Mouse (Mus musculus): ENCODE data around the gene Diaph2.

- no peak for TF ChIP-seq CTCF (IDR thresholded peaks at IDR 0.05; ENCODE audit: low read depth, low read length)
- no peak for TF ChIP-seq POLR2AphosphoS5 (IDR thresholded peaks at IDR 0.05; ENCODE audit: insufficient replicate concordance, low read depth, low read length)
- TF ChIP-seq GATA1 (IDR thresholded peaks at IDR 0.05; ENCODE audit: borderline replicate concordance, low read length): no peak
- no peak for TF ChIP-seq TAL1 (conservative IDR thresholded peaks at IDR 0.05; ENCODE audit: low read depth, low read length)
- no peak for TF ChIP-seq GATA2 (IDR thresholded peaks at IDR 0.05; ENCODE audit: borderline replicate concordance, low read depth, low read length)
These were observed 84.3 kb downstream of the Diaph2 start for GRCm38 (mm10) chrX:129833887-129834286.
